Comparison of ENCODE assay signal across 15 mouse cellular contexts in the genomic region with DNA sequence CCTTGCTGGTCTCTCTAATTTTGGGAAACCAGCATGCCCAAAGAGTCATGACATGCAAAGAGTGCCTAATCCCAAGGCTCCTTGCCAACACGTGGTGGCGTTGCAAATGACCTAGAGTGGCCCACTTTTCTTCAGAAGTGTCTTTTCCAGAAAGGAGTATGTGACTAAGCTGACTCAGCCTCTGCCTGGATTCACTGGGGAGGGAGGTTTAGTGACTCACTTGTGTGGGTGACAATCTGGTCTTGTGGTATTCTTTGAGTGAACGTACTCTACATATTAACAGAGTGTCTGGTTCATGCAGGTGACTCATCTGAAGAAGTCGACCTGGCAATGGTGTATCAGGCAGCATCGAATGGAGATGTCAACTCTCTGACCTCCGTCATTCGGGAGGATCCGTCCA. TPM values are rescaled to one million over a fixed set of nuclear protein-coding genes. Genes with fewer than 3 reads are reported as not detected.
DNase-seq lines count a peak whose midpoint lies in the region; ATAC-seq and TF ChIP-seq lines count a peak whose summit lies in the region.
"Had no signal": no experiment of that assay in that cellular context is flagged by ENCODE, and none has a peak within 500 bp of the region (broad histone marks: within the 10 kb centered on the region; RNA-seq: fewer than 3 reads in every experiment).

No protein-coding gene starts in this region.

- intact Hi-C loops in left cerebral cortex, adult 2 months (cut with DNase I) = loop anchor here (5.0 kb wide), 1 partner anchor 144 kb away; the partner anchor contains the start of gene Il6st

- no peak overlapping the region for H3K4me2 ChIP-seq in kidney, embryonic 16.5 days (replicated peaks; ENCODE audit: low read depth, low read length)
- H3K4me2 ChIP-seq: limb, embryonic 12.5 days; lung, embryonic 14.5 days; stomach, embryonic 15.5 days had no signal

- ATAC-seq in kidney, embryonic 16.5 days (ENCODE audit: low FRiP score, low TSS enrichment) = no peak

- 89% methylated on average over 8 of the region's 8 CpGs for WGBS in kidney, embryonic 16.5 days

- H3K27me3 ChIP-seq in kidney, embryonic 16.5 days (ENCODE audit: insufficient read depth, low read length) = no peaks in the 10 kb centered on the region
- H3K27me3 ChIP-seq: limb, embryonic 12.5 days; stomach, embryonic 15.5 days had no signal

- H3K9ac ChIP-seq in kidney, embryonic 16.5 days (replicated peaks; ENCODE audit: low read length) = no peak overlapping the region
- H3K9ac ChIP-seq: limb, embryonic 12.5 days; lung, embryonic 14.5 days; stomach, embryonic 15.5 days had no signal

- DNase-seq in right cerebral cortex, postnatal 25 days = peak; percentile 57
- no peak for DNase-seq in right cerebral cortex, postnatal 10 days (ENCODE audit: low spot score in 2 of 2)
- DNase-seq in adrenal gland, adult 2 months = peak; percentile 83
- DNase-seq in left cerebral cortex, adult 2 months (ENCODE audit: extremely low spot score in 1 of 2, low spot score in 2 of 2) = peak; percentile 43 to 58
- DNase-seq in urinary bladder, adult 18-20 months (ENCODE audit: low spot score in 2 of 2) = no peak
- no peak for DNase-seq in kidney, postnatal 4 days
- DNase-seq: cerebellum, adult 8-10 months; gastrocnemius, postnatal 14 days; kidney, postnatal 14 days; lung, embryonic 14.5 days; retina, postnatal 1 day had no signal

- no peaks in the 10 kb centered on the region for H3K36me3 ChIP-seq in kidney, embryonic 16.5 days (ENCODE audit: insufficient read depth, low read length)
- H3K36me3 ChIP-seq: limb, embryonic 12.5 days; stomach, embryonic 15.5 days had no signal

- H3K27ac ChIP-seq in left cerebral cortex, adult 2 months = no peak overlapping the region
- H3K27ac ChIP-seq in kidney, embryonic 16.5 days (ENCODE audit: low read length) = no peak overlapping the region
- H3K27ac ChIP-seq: limb, embryonic 12.5 days; stomach, embryonic 15.5 days had no signal

- no peak overlapping the region for H3K4me3 ChIP-seq in left cerebral cortex, adult 2 months
- no peak overlapping the region for H3K4me3 ChIP-seq in kidney, embryonic 16.5 days (ENCODE audit: low read length)
- H3K4me3 ChIP-seq: limb, embryonic 12.5 days; megakaryocyte, embryonic 14.5 days; stomach, embryonic 15.5 days had no signal

- no peak for TF ChIP-seq CTCF in left cerebral cortex, adult 2 months (IDR thresholded peaks at IDR 0.05)

- H3K4me1 ChIP-seq in kidney, embryonic 16.5 days (ENCODE audit: insufficient read depth, low read length) = no peaks in the 10 kb centered on the region
- H3K4me1 ChIP-seq: stomach, embryonic 15.5 days had no signal

- no peaks in the 10 kb centered on the region for H3K9me3 ChIP-seq in kidney, embryonic 16.5 days (ENCODE audit: low read length)
- H3K9me3 ChIP-seq: limb, embryonic 12.5 days; megakaryocyte, embryonic 14.5 days; stomach, embryonic 15.5 days had no signal

RNA-seq across cellular contexts. Expression of gene Ankrd55, which starts 29.9 kb away (rescaled TPM):
- 10 to 100 TPM in 1 of 2 experiments, 1 to 10 TPM in 1; 1.5 to 14.0 TPM for total RNA-seq in adrenal gland, adult 2 months (2021)
- 1.9 and 4.2 TPM in 2 replicates for polyA plus RNA-seq in adrenal gland, adult 2 months (2012; rRNA removed)
- 1 to 10 TPM; 3.6 to 4.1 TPM for total RNA-seq in left cerebral cortex, adult 2 months (2021)
- polyA plus RNA-seq in kidney, embryonic 16.5 days (2015; fragmentation: Nextera tagmentation; extraction: Ambion mirVana) = 0.27 and 0.30 TPM in 2 replicates

Comparison
In these comparisons a context has a peak if more than half of its experiments do, and no peak if none do; other contexts are left out.
1. DNase-seq: peak in right cerebral cortex, postnatal 25 days (single experiment), adrenal gland, adult 2 months (single experiment) and left cerebral cortex, adult 2 months (2 of 2); none in right cerebral cortex, postnatal 10 days (0 of 2), urinary bladder, adult 18-20 months (0 of 2) and kidney, postnatal 4 days (0 of 2).